Mouse (Mus musculus) layer of hippocampus, adult 6 months (tissue): Measurements from ENCODE around the gene Gm4302. TPM values are rescaled to one million over a fixed set of nuclear protein-coding genes. Genes with fewer than 3 reads are reported as not detected.

Experiments used
- long read RNA-seq, 2 experiments: library from polyadenylated mRNA; unstranded; transcript quantifications; one replicate each; pipeline ENCODE4 v2.0.0; 2019 to 2020
- polyA plus RNA-seq: library from polyadenylated mRNA; unstranded; fragments of <200 nt; fragmentation: Nextera tagmentation; gene quantifications from 2 replicates; pipeline ENCODE4 v1.2.3, GENCODE M21; 2021

Gm4302 gene
- not detected in 2 replicates for polyA plus RNA-seq
- long read RNA-seq, experiment 1 = 0 reads
- long read RNA-seq, experiment 2 = 0 reads

GRCm38 (mm10) chr10:100340536-100340935 lies at the start of gene Gm4302:
Gm4302 (plus strand) TSS chr10:100340836.

GRCm38 (mm10) chr10:100335376-100335775 lies 5.3 kb upstream of the Gm4302 start, which contains the start of gene Gm4301:
Gm4301 (plus strand) TSS chr10:100335676.

GRCm38 (mm10) chr10:100345672-100346071 lies 5.0 kb downstream of the Gm4302 start, which contains the start of gene Gm4303:
Gm4303 (plus strand) TSS chr10:100345972.

GRCm38 (mm10) chr10:100350793-100351192 lies 10.2 kb downstream of the Gm4302 start, which contains the start of gene Gm4305:
Gm4305 (plus strand) TSS chr10:100351093.

GRCm38 (mm10) chr10:100361038-100361437 lies 20.4 kb downstream of the Gm4302 start, which contains the start of gene Gm4307:
Gm4307 (plus strand) TSS chr10:100361338.

GRCm38 (mm10) chr10:100382460-100382859 lies 41.8 kb downstream of the Gm4302 start, which contains the start of gene Gm4312:
Gm4312 (minus strand) TSS chr10:100382560.

Other genes with a start within 250 kb of the Gm4302 start
- gene Gm4301, start 5.2 kb upstream of the Gm4302 start, polyA plus RNA-seq = not detected in 2 replicates
- not detected in 2 replicates for gene Gm4303, start 5.1 kb downstream of the Gm4302 start, polyA plus RNA-seq
- not detected in 2 replicates for gene Gm4305, start 10.3 kb downstream of the Gm4302 start, polyA plus RNA-seq
- gene Gm4307, start 20.5 kb downstream of the Gm4302 start, polyA plus RNA-seq = not detected in 2 replicates
- not detected in 2 replicates for gene Gm4312, start 41.7 kb downstream of the Gm4302 start, polyA plus RNA-seq
- gene Tmtc3, start 146.5 kb downstream of the Gm4302 start, polyA plus RNA-seq = 5.2 and 7.5 TPM in 2 replicates
- 3.3 and 4.0 TPM in 2 replicates for gene Cep290, start 146.7 kb downstream of the Gm4302 start, polyA plus RNA-seq
- 16.8 and 20.6 TPM in 2 replicates for gene 4930430F08Rik, start 249.6 kb downstream of the Gm4302 start, polyA plus RNA-seq
- not detected in 2 replicates for gene 1700017N19Rik, start 249.6 kb downstream of the Gm4302 start, polyA plus RNA-seq